Mouse (Mus musculus) ES-E14 (cell line): ENCODE results near the gene Kdr.

Experiments
- CHD2 ChIP-seq: IDR thresholded peaks from 2 replicates; pipeline ENCODE4 v1.6.1; 2014; ENCODE audit warnings: mild to moderate bottlenecking, low read depth, low read length, inconsistent platforms
- HCFC1 ChIP-seq: IDR thresholded peaks from 2 replicates; pipeline ENCODE4 v1.6.1; 2012; ENCODE audit warnings: low read length, inconsistent platforms, borderline replicate concordance; ENCODE audit not compliant: insufficient read depth
- MAFK ChIP-seq: IDR thresholded peaks from 2 replicates; pipeline ENCODE4 v1.6.1; 2014; ENCODE audit warnings: mild to moderate bottlenecking, low read depth, low read length, inconsistent platforms; ENCODE audit not compliant: insufficient read depth
- ZC3H11A ChIP-seq: IDR thresholded peaks from 2 replicates; pipeline ENCODE4 v1.6.1; 2012; ENCODE audit warnings: low read depth, mild to moderate bottlenecking, inconsistent platforms, low read length, borderline replicate concordance
- ZNF384 ChIP-seq: IDR thresholded peaks from 2 replicates; pipeline ENCODE4 v1.6.1; 2012; ENCODE audit warnings: low read depth, low read length, inconsistent platforms

- no peak for TF ChIP-seq MAFK
- no peak for TF ChIP-seq ZNF384
- TF ChIP-seq HCFC1, result no peak
- no peak for TF ChIP-seq ZC3H11A
- no peak for TF ChIP-seq CHD2
These were observed 44.9 kb upstream of the Kdr start for GRCm38 (mm10) chr5:76023011-76023773.
